ENCODE assay signal across 26 mouse cellular contexts in genomic region chr17:14874656-14875204, GRCm38 (mm10).
DNase-seq lines count a peak whose midpoint lies in the region; ATAC-seq and TF ChIP-seq lines count a peak whose summit lies in the region.
"Had no signal": no experiment of that assay in that cellular context is flagged by ENCODE, and none has a peak within 500 bp of the region (broad histone marks: within the 10 kb centered on the region; RNA-seq: fewer than 3 reads in every experiment).

No protein-coding gene starts in this region.

- DNase-seq in midbrain, postnatal 0 days (ENCODE audit: low spot score) = peak; percentile 6
- no peak for DNase-seq in midbrain, embryonic 10.5 days (ENCODE audit: low spot score)
- DNase-seq in adipocyte (ENCODE audit: low spot score) = peak; percentile 46
- peak; percentile 11 for DNase-seq in lung, postnatal 14 days
- DNase-seq in stomach, postnatal 0 days (ENCODE audit: low spot score) = no peak
- no peak for DNase-seq in frontal cortex, postnatal 10 days (ENCODE audit: low spot score in 2 of 2)
- no peak for DNase-seq in cerebellum, postnatal 14 days
- DNase-seq: adrenal gland, adult 2 months; B cell, adult 2 months; cerebellum, adult 8-10 months; embryo, embryonic 11 days; gastrocnemius, adult 2 months; heart, adult 2 months; kidney, adult 9 months; kidney, postnatal 10 days; layer of hippocampus, adult 9-11 months; liver; right cerebral cortex, postnatal 4 days; thymus, postnatal 14 days had no signal

- H3K4me1 ChIP-seq in midbrain, postnatal 0 days (ENCODE audit: insufficient read depth, low read length) = no peaks in the 10 kb centered on the region
- no peaks in the 10 kb centered on the region for H3K4me1 ChIP-seq in midbrain, embryonic 10.5 days
- no peaks in the 10 kb centered on the region for H3K4me1 ChIP-seq in stomach, postnatal 0 days (replicated peaks; ENCODE audit: control insufficient read depth, insufficient read depth)
- H3K4me1 ChIP-seq: embryonic facial prominence, embryonic 12.5 days; heart, embryonic 13.5 days; neural tube, embryonic 13.5 days had no signal

- H3K27me3 ChIP-seq in midbrain, postnatal 0 days (ENCODE audit: insufficient read depth, low read length) = no peaks in the 10 kb centered on the region
- H3K27me3 ChIP-seq in midbrain, embryonic 10.5 days (ENCODE audit: low read depth, poor library complexity, severe bottlenecking) = no peaks in the 10 kb centered on the region
- H3K27me3 ChIP-seq in stomach, postnatal 0 days (ENCODE audit: control insufficient read depth, insufficient read depth, low read length) = no peaks in the 10 kb centered on the region
- H3K27me3 ChIP-seq: embryonic facial prominence, embryonic 12.5 days; heart, embryonic 13.5 days; neural tube, embryonic 13.5 days had no signal

- no peak for ATAC-seq in midbrain, postnatal 0 days (ENCODE audit: low FRiP score)
- ATAC-seq in stomach, postnatal 0 days (ENCODE audit: low FRiP score, low TSS enrichment) = peak; percentile 95
- ATAC-seq: forebrain, embryonic 14.5 days; intestine, postnatal 0 days had no signal

- H3K9me3 ChIP-seq in midbrain, postnatal 0 days (ENCODE audit: low read length) = no peaks in the 10 kb centered on the region
- H3K9me3 ChIP-seq in midbrain, embryonic 10.5 days (replicated peaks) = no peaks in the 10 kb centered on the region
- no peaks in the 10 kb centered on the region for H3K9me3 ChIP-seq in stomach, postnatal 0 days (ENCODE audit: control insufficient read depth, low read length)
- H3K9me3 ChIP-seq: embryonic facial prominence, embryonic 12.5 days; heart, embryonic 13.5 days; neural tube, embryonic 13.5 days had no signal

- H3K36me3 ChIP-seq in midbrain, postnatal 0 days (ENCODE audit: insufficient read depth, low read length) = no peaks in the 10 kb centered on the region
- H3K36me3 ChIP-seq in midbrain, embryonic 10.5 days = no peaks in the 10 kb centered on the region
- H3K36me3 ChIP-seq in stomach, postnatal 0 days (ENCODE audit: control insufficient read depth, insufficient read depth, low read length) = no peaks in the 10 kb centered on the region
- H3K36me3 ChIP-seq: embryonic facial prominence, embryonic 12.5 days; heart, embryonic 13.5 days; neural tube, embryonic 13.5 days had no signal

- 82% methylated on average over 2 of the region's 2 CpGs for WGBS in midbrain, postnatal 0 days
- 82% methylated on average over 2 of the region's 2 CpGs for whole genome bisulfite sequencing in midbrain, embryonic 10.5 days
- WGBS in stomach, postnatal 0 days = 49% methylated on average over 2 of the region's 2 CpGs

- H3K27ac ChIP-seq in midbrain, postnatal 0 days (ENCODE audit: low read depth, low read length) = no peak overlapping the region
- no peak overlapping the region for H3K27ac ChIP-seq in midbrain, embryonic 10.5 days (replicated peaks)
- no peak overlapping the region for H3K27ac ChIP-seq in stomach, postnatal 0 days (replicated peaks)
- H3K27ac ChIP-seq: embryonic facial prominence, embryonic 12.5 days; gastrocnemius, adult 2 months; heart, adult 2 months; heart, embryonic 13.5 days; hindbrain, embryonic 14.5 days; liver, embryonic 14.5 days; neural tube, embryonic 13.5 days had no signal

- H3K9ac ChIP-seq in midbrain, postnatal 0 days (replicated peaks; ENCODE audit: low read length, poor library complexity, severe bottlenecking) = no peak overlapping the region
- no peak overlapping the region for H3K9ac ChIP-seq in stomach, postnatal 0 days (ENCODE audit: low read length)
- H3K9ac ChIP-seq: embryonic facial prominence, embryonic 12.5 days; heart, embryonic 13.5 days; hindbrain, embryonic 14.5 days; liver, embryonic 14.5 days; neural tube, embryonic 13.5 days had no signal

- no peak overlapping the region for H3K4me2 ChIP-seq in midbrain, postnatal 0 days (ENCODE audit: low read depth, low read length, poor library complexity, severe bottlenecking)
- H3K4me2 ChIP-seq in stomach, postnatal 0 days (replicated peaks; ENCODE audit: low read depth) = no peak overlapping the region
- H3K4me2 ChIP-seq: embryonic facial prominence, embryonic 12.5 days; heart, embryonic 13.5 days; hindbrain, embryonic 14.5 days; neural tube, embryonic 13.5 days had no signal

- TF ChIP-seq CTCF in midbrain, postnatal 0 days (IDR thresholded peaks at IDR 0.05) = no peak
- TF ChIP-seq CTCF in stomach, postnatal 0 days (IDR thresholded peaks at IDR 0.05; ENCODE audit: low read depth) = no peak

- H3K4me3 ChIP-seq in midbrain, postnatal 0 days (ENCODE audit: low read depth, low read length) = no peak overlapping the region
- H3K4me3 ChIP-seq in midbrain, embryonic 10.5 days = no peak overlapping the region
- H3K4me3 ChIP-seq in stomach, postnatal 0 days (ENCODE audit: low read depth, low read length) = no peak overlapping the region
- H3K4me3 ChIP-seq: embryonic facial prominence, embryonic 12.5 days; gastrocnemius, adult 2 months; heart, adult 2 months; heart, embryonic 13.5 days; neural tube, embryonic 13.5 days had no signal

- TF ChIP-seq EP300 in stomach, postnatal 0 days (optimal IDR thresholded peaks at IDR 0.05) = no peak

Comparison
In these comparisons a context has a peak if more than half of its experiments do, and no peak if none do; other contexts are left out.
1. DNase-seq: peak in midbrain, postnatal 0 days (single experiment), adipocyte (single experiment) and lung, postnatal 14 days (single experiment); none in midbrain, embryonic 10.5 days (single experiment), stomach, postnatal 0 days (single experiment), frontal cortex, postnatal 10 days (0 of 2) and cerebellum, postnatal 14 days (0 of 2).